Mouse (Mus musculus) stomach, postnatal 0 days (tissue): Measurements from ENCODE around the gene Txlnb. TPM values are rescaled to one million over a fixed set of nuclear protein-coding genes. Genes with fewer than 3 reads are reported as not detected.
A peak's percentile ranks its signal among the peaks of the same experiment; 100 is the strongest.
"Not testable (repeated sequence)": the region's sequence is repeated elsewhere in the genome, so short reads cannot be mapped to it uniquely, and the experiment has no call there.

Source experiments
- ATAC-seq: fragments of 200-750 bp; cut with Nextera tagmentation; 2 replicates; pipeline ENCODE4 v1.8.0; 2017; ENCODE audit not compliant: low FRiP score, low TSS enrichment
- DNase-seq: peaks from one replicate; pipeline ENCODE4 v3.0.0-alpha.2; 2016; ENCODE audit warnings: low spot score
- H3K27ac ChIP-seq: fragments of 300-500 bp; sonication (generic); replicated peaks from 2 replicates; pipeline ENCODE4 v1.5.1; 2014; ENCODE audit warnings: mild to moderate bottlenecking, control low read depth
- H3K27me3 ChIP-seq: fragments of 300-500 bp; sonication (generic); 2 replicates; pipeline ENCODE4 v1.6.1; 2014; ENCODE audit warnings: low read length; ENCODE audit not compliant: control insufficient read depth, insufficient read depth
- H3K36me3 ChIP-seq: fragments of 300-500 bp; sonication (generic); 2 replicates; pipeline ENCODE4 v1.6.1; 2014; ENCODE audit warnings: low read length, mixed read lengths; ENCODE audit not compliant: control insufficient read depth, insufficient read depth
- H3K4me1 ChIP-seq: fragments of 300-500 bp; sonication (generic); replicated peaks from 2 replicates; pipeline ENCODE4 v1.6.1; 2014; ENCODE audit warnings: antibody characterized with exemption; ENCODE audit not compliant: control insufficient read depth, insufficient read depth
- H3K4me2 ChIP-seq: fragments of 300-500 bp; sonication (generic); replicated peaks from 2 replicates; pipeline ENCODE4 v1.6.1; 2014; ENCODE audit warnings: low read depth, mild to moderate bottlenecking, control low read depth, moderate library complexity
- H3K4me3 ChIP-seq: fragments of 300-500 bp; sonication (generic); 2 replicates; pipeline ENCODE4 v1.5.1; 2014; ENCODE audit warnings: low read depth, low read length, control low read depth
- H3K9ac ChIP-seq: fragments of 300-500 bp; sonication (generic); 2 replicates; pipeline ENCODE4 v1.6.1; 2014; ENCODE audit warnings: mild to moderate bottlenecking, low read length, control low read depth, mixed read lengths
- H3K9me3 ChIP-seq: fragments of 300-500 bp; sonication (generic); 2 replicates; pipeline ENCODE4 v1.6.1; 2016; ENCODE audit warnings: low read length; ENCODE audit not compliant: control insufficient read depth
- CTCF ChIP-seq: IDR thresholded peaks from 2 replicates; pipeline ENCODE4 v1.5.1; 2016; ENCODE audit warnings: antibody characterized with exemption, low read depth, mild to moderate bottlenecking, moderate library complexity
- EP300 ChIP-seq: optimal IDR thresholded peaks from 2 replicates; pipeline ENCODE3; 2016; ENCODE audit warnings: antibody characterized with exemption
- WGBS: fragments of 180-500 bp; shearing (Covaris S2); extraction: QIAGEN DNeasy Blood & Tissue Kit; methylation state at CpG from one replicate; pipeline ENCODE4 v1.1.7; 2014; 5-methylcytosine and 5-hydroxymethylcytosine counted together
- polyA plus RNA-seq: library from polyadenylated mRNA; unstranded; fragments of >200 nt; fragmentation: Nextera tagmentation; extraction: Ambion mirVana; gene quantifications from 2 replicates; pipeline ENCODE4 v1.2.1, GENCODE M21; 2015

Txlnb gene
- polyA plus RNA-seq, 1 experiment from 2014 or later, result 0.16 TPM

GRCm38 (mm10) chr10:17762946-17763345 is 33.1 kb upstream of the Txlnb start:
- H3K9me3 ChIP-seq, result no peaks in the 10 kb centered on the region
- H3K27ac ChIP-seq, result no peak overlapping the region
- DNase-seq (no peak), ATAC-seq (no peak)
- H3K4me1 ChIP-seq, result no peaks in the 10 kb centered on the region
- no peak overlapping the region for H3K9ac ChIP-seq
- no peak overlapping the region for H3K4me2 ChIP-seq
- H3K36me3 ChIP-seq, result no peaks in the 10 kb centered on the region
- TF ChIP-seq EP300 (no peak), CTCF (no peak)
- H3K27me3 ChIP-seq, result no peaks in the 10 kb centered on the region
- WGBS, result 95% methylated on average over 8 of the region's 8 CpGs
- H3K4me3 ChIP-seq, result no peak overlapping the region

DNA sequence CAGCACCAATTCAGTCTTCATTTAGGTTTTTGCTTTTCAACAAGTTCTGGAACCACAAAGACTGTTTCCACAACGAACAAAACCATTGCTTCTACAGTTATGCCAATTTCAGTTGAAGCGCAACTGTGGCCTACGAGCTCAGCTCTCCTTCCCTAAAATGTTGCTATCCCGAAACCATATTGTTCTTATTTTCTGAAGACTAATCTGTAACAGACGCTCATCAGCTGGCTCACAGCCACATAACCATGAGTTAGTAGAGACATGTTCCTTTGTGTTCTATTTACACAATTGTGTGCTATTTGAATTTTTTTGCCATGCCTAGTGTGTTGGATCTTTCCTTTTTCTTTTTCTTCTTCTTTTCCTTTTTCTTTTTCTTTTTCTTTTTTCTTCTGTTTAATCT is 26.2 kb upstream of the Txlnb start:
- no peaks in the 10 kb centered on the region for H3K4me1 ChIP-seq
- H3K27me3 ChIP-seq, result no peaks in the 10 kb centered on the region
- H3K4me2 ChIP-seq, result no peak overlapping the region
- H3K36me3 ChIP-seq, result no peaks in the 10 kb centered on the region
- ATAC-seq (no peak), DNase-seq (no peak)
- no peaks in the 10 kb centered on the region for H3K9me3 ChIP-seq
- TF ChIP-seq EP300, result no peak
- TF ChIP-seq CTCF, result no peak
- 76% methylated on average over 5 of the region's 5 CpGs for WGBS
- no peak overlapping the region for H3K4me3 ChIP-seq
- H3K27ac ChIP-seq, result no peak overlapping the region
- no peak overlapping the region for H3K9ac ChIP-seq

DNA sequence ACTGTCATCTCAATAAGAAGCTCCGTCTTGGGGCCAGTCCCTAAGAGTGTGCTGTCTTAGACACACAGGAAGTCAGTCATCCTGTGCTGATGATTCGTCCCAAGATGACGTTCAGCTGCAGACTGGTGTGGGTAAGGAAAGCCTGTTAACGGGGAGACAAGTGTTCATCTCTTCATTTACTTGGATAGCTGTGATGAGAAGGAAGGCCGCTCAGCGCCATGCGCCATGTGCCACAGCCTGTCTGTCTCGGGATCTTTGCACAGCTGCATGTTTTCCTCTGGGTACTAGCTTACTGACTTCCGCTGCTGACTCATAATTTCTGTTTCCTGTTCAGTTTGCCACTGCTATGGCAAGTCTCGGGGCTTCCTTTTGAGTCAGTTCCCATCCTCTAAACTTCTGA is 23.7 kb upstream of the Txlnb start:
- no peak overlapping the region for H3K4me2 ChIP-seq
- no peaks in the 10 kb centered on the region for H3K27me3 ChIP-seq
- H3K27ac ChIP-seq, result no peak overlapping the region
- no peak overlapping the region for H3K4me3 ChIP-seq
- 74% methylated on average over 10 of the region's 10 CpGs for WGBS
- no peaks in the 10 kb centered on the region for H3K9me3 ChIP-seq
- TF ChIP-seq EP300, result no peak
- no peak for TF ChIP-seq CTCF
- ATAC-seq (no peak), DNase-seq (no peak)
- no peak overlapping the region for H3K9ac ChIP-seq
- H3K36me3 ChIP-seq, result no peaks in the 10 kb centered on the region
- no peaks in the 10 kb centered on the region for H3K4me1 ChIP-seq

- DNase-seq (no peak), ATAC-seq (no peak)
- TF ChIP-seq CTCF (peak; percentile 29; the same call in 1 of the 2 replicates), EP300 (no peak)
- 77% methylated on average over 3 of the region's 3 CpGs for WGBS
- no peak overlapping the region for H3K9ac ChIP-seq
- H3K4me1 ChIP-seq, result no peaks in the 10 kb centered on the region
- H3K4me2 ChIP-seq, result no peak overlapping the region
- no peak overlapping the region for H3K27ac ChIP-seq
- H3K4me3 ChIP-seq, result no peak overlapping the region
- no peaks in the 10 kb centered on the region for H3K36me3 ChIP-seq
- no peaks in the 10 kb centered on the region for H3K27me3 ChIP-seq
- no peaks in the 10 kb centered on the region for H3K9me3 ChIP-seq
These were observed 21.7 kb upstream of the Txlnb start for GRCm38 (mm10) chr10:17774366-17774765.

- Histone ChIP-seq H3K27me3 (no peaks in the 10 kb centered on the region), H3K9me3 (no peaks in the 10 kb centered on the region), H3K4me3 (no peak overlapping the region), H3K36me3 (no peaks in the 10 kb centered on the region), H3K4me1 (no peaks in the 10 kb centered on the region), H3K27ac (no peak overlapping the region), H3K9ac (no peak overlapping the region), H3K4me2 (no peak overlapping the region)
- WGBS, result 56% methylated on average over 4 of the region's 4 CpGs
- DNase-seq (no peak), ATAC-seq (peak; percentile 42; the same call in 1 of the 2 replicates)
- no peak for TF ChIP-seq CTCF
These were observed 20.9 kb upstream of the Txlnb start for GRCm38 (mm10) chr10:17775079-17775478.

- 0 out of 2 replicates have a peak, but pooled peaks have one; percentile 26 for ATAC-seq
- not testable (repeated sequence) for H3K4me2 ChIP-seq, DNase-seq, H3K9ac ChIP-seq, H3K27ac ChIP-seq, H3K4me1 ChIP-seq, H3K9me3 ChIP-seq, H3K4me3 ChIP-seq, H3K36me3 ChIP-seq, H3K27me3 ChIP-seq
- 64% methylated on average over 4 of the region's 4 CpGs for WGBS
These were observed 19.3 kb upstream of the Txlnb start for GRCm38 (mm10) chr10:17776684-17777083.

DNA sequence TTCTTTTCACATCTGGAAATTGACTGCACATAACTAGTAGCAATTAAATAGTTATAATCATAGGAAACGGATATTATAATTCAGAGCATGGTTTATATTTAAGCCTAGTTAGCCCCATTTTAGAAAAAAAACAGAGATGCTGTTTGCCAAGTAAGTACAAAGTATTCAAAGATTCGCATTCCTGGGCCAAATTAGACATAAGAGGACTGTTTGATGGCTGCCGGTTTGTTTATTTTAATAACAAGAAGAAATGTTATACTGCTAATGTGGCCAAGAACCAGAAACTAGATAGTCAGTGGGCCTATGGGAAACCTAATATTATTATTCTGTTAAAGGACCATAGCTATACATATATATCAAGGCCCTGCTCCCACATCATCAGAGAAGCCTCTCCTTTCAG is 9.3 kb upstream of the Txlnb start:
- Histone ChIP-seq H3K27me3 (no peaks in the 10 kb centered on the region), H3K4me3 (no peak overlapping the region), H3K4me1 (no peaks in the 10 kb centered on the region), H3K27ac (no peak overlapping the region), H3K4me2 (no peak overlapping the region), H3K9ac (no peak overlapping the region), H3K36me3 (no peaks in the 10 kb centered on the region), H3K9me3 (no peaks in the 10 kb centered on the region)
- 47% methylated on average over 3 of the region's 3 CpGs for WGBS
- no peak for TF ChIP-seq EP300
- no peak for TF ChIP-seq CTCF
- ATAC-seq, result no peak
- DNase-seq, result no peak
